Mouse (Mus musculus): ENCODE results near the gene Rbks. TPM values are rescaled to one million over a fixed set of nuclear protein-coding genes. Genes with fewer than 3 reads are reported as not detected.

The Rbks gene
- 22.9 and 33.9 TPM in 2 replicates for total RNA-seq (2014; fragmentation: Nextera tagmentation)
- total RNA-seq (2017) = 22.4 and 28.9 TPM in 2 replicates

DNA sequence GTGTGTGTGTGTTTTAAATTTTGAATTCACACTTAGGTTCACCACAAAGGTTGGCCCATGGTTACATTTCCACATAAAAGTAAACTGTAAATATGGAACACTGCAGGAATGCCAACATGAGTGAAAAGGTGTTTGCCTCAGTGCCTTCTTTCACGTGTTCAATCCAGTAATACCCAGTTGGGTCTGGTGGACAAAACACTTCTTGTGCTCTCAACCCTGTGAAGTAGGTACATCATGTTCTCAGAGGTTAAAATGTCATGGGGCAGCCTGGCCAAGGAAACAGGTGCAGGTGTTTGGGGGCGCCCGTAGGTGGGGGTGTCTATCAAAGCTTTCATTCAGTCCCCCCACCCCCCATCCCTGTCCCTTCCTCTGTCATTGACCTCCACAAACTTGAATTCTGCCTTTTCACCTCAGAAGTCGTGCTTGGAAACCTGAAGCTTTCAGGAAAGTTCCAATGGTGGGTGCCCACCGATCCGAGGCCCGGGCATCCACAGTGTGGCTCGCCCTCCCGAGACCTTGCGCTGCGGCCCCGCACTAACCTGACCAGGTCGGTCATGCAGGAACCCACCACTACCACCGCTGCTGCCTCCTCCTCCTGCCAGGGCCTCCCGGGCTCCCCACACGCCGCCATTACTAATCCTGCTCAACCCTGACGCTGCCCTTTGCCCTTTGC, at the start of gene Rbks:
Gene Rbks, minus strand, starts transcription at position 657 of the 673 bp plus-strand sequence.
- peak; percentile 60 for ATAC-seq (replicated peaks; ENCODE audit: poor library complexity, severe bottlenecking)

DNA sequence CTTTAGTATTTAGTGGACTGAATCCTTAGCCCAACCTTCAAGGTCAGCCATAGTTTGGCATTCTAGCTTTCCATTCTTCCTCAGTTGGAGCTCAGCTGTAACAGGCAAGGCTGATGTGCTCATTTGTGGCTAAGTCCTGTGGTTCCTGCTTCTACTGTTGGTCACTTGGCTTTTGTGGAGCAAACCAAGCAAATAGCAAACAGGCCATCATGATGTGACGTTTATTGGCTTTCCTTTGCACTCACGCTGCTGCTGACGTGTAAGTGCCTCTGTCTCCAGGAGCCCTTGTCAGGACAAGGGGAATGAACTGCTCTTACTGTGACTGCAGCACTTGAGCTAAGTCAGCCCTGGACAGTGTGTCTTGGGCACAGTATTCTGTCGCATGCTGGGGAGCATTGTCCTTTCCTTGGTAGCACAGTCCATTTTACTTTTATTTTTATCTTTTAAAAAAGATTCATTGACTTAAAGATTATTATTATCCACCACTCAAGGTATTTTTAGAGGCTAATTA, 45.1 kb upstream of the Rbks start:
- no peak for ATAC-seq (replicated peaks; ENCODE audit: poor library complexity, severe bottlenecking)

DNA sequence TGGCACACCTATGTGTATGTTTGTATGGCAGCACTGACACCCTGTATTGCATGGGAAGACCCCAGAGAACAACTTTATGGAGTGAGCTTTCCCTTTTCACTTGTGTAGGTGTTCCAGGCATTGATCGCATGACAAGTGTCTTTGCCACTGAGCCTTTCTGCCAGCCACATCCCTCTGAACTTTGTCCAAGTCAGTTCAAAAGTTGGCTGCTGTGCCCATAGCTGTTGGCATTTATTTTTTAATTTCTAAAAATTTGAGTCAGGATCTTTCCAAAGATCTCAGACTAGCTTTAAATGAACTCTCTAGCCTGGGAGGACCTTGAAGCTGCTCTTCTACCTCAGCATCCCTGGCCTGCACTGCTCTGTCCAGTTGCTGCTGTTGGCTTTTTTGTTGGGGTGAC, 44.5 kb upstream of the Rbks start:
- ATAC-seq (replicated peaks; ENCODE audit: poor library complexity, severe bottlenecking) = no peak

DNA sequence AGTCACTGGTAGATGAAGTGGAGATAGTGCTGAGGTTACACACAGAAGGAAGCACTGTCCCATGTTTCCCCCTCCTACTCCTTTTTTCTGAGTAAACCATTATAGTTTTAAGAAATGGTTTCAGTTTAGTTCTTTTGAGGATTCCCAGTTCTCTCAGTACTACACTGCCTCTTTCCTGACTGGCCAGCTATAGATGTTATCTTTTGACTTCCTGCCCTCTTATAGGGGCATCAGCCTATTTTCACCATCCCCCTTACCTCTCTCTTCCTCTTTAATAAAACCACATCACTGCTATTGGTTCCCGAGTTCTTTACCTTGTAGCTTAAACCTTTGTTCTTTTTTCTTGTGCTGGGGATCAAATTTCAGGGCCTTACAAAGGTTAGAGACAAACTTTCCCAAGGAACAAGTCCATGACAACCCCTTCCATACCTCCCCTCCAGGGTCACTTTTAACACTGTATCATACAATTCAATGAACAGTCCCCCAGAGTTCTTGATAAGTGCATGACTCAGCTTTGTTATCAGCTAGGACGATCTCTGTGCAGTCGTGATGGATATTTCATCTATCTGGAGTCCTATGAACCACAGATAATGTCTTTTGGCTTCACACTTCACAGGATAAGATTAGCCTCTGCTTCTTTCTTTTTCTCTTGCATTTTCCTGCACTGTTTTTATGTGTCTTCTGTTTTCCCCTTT, 35.4 kb upstream of the Rbks start:
- ATAC-seq (replicated peaks; ENCODE audit: poor library complexity, severe bottlenecking) = peak; percentile 52

DNA sequence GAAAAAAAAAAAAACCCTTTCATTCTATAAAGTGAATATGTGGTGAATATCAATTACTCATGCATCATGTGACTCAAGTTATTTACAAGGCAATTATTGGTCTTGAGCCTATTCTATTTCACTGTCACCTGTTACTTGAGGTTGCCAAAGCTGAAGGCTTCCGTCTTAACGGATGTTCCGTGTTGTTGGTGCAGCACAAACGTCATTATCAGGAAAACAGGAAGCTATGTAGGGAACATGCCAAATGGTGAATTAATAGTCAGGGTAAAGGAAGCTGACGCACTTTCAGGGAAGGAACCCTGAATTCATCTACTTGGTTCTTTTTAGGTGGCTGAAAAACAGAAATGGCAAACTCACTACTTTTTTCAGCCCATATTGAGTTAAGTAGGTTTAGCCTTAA, 30.0 kb upstream of the Rbks start:
- ATAC-seq (replicated peaks; ENCODE audit: poor library complexity, severe bottlenecking) = peak; percentile 82

DNA sequence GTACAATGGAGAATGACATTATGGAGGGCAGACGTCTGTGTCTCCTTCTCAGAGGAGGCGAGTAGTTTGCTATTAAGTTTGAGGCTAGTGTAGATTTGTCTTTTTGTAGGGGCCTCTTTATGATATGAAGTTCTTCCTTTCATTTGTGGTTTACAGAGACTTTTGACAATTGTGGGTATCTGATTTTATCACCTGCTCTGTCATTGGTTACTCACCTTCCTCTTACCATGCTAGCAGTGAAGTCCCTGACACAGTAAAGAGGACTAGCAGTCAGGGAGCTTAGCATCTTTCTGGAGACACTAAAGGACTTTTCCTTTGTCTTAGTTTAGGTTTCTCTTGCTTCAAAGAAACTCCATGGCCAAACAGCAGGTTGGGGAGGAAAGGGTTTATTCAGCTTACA, 28.5 kb upstream of the Rbks start:
- no peak for ATAC-seq (replicated peaks; ENCODE audit: poor library complexity, severe bottlenecking)

DNA sequence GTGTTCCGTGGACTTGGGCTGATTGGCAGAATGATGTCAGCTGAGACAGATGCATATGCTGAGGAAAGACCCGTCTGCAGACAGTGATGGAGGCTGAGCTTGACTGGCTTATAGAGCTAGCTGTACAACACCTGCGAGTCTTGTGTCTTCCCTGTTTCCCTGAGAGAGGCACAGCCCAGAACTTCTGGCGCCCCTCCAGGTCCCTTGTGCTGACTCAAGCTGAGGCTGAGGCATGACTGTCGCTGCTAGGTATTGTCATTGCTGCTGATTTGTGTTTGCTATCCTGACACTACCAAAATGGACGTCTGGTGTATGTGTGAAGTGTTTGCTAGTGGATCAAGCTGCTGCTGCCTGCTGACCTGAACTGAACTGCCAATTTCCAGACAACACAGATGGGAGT, 27.1 kb upstream of the Rbks start:
- no peak for ATAC-seq (replicated peaks; ENCODE audit: poor library complexity, severe bottlenecking)

DNA sequence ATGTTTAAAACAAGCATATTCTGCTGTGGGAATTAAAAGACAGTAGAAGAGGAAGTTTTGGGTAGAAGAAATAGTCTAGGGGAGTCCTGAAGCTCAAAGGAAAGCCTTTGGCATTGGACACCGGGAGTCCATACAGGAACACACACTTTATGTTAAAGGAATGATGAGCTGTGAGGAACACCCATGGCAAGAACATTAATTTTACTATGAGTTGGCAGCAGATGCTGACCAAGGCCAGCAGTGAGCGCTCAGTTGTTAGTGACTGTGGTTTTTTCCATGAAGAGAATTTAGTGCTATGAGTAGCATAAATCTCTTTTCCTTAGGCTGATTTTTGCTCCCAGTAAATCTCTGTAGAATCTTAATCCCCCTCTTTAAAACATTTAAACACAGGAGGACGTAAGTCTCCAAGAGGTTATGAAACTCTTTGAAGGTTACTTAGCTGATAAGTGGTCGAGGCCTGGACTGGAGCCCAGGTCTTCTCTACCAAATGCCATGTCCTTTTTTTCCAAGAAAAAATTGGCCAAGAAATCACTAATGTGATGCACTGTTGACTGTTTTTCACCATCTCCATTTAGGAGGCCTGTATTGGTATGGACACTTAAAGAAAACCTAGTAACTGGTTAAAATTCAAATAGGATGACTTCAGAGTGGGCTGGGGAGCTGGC, 18.2 kb upstream of the Rbks start:
- ATAC-seq (replicated peaks; ENCODE audit: poor library complexity, severe bottlenecking) = no peak

DNA sequence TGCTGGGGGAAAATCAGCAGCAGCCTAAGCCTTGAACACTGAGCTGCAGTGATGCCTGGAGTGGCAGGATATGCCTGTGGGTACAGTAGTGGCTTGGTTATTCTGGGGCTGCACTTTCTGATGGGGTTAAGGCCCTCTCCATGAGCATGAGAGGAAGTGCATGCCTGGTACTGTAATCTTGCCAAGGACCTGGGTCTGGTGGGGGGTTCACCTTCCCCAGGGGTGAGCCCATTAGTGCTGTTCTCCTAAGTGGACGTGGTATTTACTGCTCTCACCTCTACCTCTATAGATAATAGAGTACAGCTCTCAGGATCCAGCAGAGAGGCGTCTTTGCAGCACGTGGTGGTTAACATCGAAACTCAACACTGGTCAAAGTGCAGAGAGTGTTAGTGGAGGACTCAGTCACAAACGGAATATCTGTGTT, 16.4 kb upstream of the Rbks start:
- peak; percentile 33 for ATAC-seq (replicated peaks; ENCODE audit: poor library complexity, severe bottlenecking)

DNA sequence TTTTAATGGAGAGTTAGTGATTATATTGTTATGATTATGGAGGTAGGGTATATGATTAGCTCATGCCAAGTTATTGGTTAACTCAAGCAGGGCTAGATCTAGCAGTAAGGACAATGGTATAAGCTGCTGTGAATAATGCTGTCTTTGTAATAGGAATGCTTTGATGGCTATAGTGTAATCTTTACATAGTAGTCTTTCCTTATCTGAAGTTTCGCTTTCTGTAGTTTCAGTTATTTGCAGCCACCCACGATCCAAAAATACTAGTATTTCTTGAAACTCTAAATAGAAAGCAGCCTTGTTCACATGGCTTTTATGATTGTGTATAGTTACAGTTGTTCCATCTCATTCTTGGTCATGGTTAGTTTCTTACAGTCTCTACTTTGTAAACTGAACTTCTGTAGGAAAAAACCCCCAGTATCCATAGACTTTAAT, 15.9 kb upstream of the Rbks start:
- ATAC-seq (replicated peaks; ENCODE audit: poor library complexity, severe bottlenecking) = no peak

DNA sequence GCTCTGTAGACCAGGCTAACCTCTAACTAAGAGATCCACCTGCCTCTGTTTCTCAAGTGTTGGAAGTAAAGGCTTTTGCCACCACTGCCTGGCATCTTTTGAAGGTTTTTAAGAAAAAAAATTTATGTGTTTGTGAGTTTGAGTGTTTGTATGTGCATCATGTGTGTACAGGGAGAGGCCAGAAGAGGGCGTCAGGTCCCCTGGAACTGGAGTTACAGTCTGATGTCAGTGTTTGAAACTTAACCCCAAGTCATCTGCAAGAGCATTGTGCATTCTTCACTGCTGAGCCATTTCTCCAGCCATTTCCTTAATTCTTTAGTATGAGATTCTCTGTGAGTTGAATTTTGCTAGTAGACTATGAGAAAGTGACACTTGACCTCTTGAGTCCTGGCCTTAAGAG, 12.0 kb upstream of the Rbks start:
- no peak for ATAC-seq (replicated peaks; ENCODE audit: poor library complexity, severe bottlenecking)

DNA sequence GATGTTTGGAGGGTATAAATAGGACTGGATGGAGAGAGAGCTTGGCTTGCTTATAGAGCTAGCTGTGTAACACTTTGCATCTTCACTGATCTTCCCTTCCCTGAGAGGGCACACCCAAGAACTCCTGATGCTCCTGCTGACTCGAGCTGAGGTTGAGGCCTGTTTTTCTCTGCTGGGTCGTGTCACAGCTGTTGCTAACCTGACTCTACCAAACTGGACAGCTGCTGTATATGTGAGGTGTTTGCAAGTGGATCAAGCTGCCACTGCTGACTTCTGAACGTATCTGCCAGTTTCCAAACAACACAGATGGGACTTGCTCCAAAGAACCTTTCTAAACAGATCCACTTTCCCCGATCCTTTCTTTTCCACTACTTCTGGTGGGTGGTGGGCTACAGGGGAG, 9.4 kb upstream of the Rbks start:
- no peak for ATAC-seq (replicated peaks; ENCODE audit: poor library complexity, severe bottlenecking)

DNA sequence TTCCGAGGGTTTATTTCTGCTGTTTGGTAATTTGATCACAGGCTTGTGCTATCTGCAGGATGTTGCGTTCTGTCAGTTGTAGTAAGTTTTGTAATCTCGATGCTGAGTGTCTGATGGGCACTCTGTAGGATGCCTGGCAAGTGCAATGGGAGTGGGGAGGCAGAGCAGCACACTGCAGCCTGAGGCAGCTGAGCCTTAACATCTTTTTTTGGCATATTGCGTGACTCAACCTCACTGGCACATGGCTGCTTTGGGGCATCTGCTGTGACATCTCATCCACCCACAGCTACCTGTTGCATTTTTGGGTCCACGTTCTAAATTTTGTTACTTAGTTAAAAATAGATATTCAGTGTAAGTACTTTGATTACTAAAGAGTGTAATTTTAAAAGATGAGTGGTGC, 7.5 kb upstream of the Rbks start:
- peak; percentile 44; the same call in 1 of the 2 replicates for ATAC-seq (replicated peaks; ENCODE audit: poor library complexity, severe bottlenecking)

DNA sequence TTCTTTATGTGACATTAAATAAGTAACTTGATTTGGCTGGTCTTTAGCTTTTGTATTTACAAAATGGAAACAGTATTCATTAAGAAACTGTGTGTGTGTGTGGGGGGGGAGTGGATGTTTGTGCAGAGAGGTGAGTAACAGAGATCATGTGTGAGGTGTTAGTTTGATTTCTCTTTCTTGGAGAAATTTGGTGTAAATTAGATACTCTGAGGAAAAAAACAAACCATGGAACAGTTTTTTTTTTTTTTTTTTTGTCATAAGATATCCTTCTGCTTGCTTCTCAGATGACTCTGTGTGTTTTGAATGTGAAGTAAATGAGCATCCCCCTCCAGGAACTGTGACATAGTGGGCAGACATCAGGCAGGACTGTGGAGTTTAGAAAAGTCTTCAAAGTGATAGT, 2.0 kb upstream of the Rbks start:
- no peak for ATAC-seq (replicated peaks; ENCODE audit: poor library complexity, severe bottlenecking)

DNA sequence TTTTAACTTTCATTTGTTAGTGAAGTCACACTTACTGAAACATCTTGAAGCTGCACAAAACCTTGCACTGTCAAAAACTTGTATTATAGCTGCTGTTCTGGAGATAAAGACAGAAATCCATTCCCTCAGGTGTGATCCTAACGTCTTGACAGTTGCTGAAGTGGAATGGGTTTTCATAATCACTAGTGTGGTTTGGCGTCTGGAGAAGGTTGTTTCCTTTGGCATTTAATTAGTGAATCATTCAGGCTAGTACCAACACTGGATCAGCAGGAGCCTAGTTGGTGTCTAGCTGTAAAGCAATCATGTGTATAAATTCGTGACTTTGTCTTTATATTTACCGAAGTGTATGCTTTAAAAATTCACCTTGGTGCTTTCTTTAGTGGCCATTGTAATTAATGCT, 1.5 kb upstream of the Rbks start:
- ATAC-seq (replicated peaks; ENCODE audit: poor library complexity, severe bottlenecking) = no peak

DNA sequence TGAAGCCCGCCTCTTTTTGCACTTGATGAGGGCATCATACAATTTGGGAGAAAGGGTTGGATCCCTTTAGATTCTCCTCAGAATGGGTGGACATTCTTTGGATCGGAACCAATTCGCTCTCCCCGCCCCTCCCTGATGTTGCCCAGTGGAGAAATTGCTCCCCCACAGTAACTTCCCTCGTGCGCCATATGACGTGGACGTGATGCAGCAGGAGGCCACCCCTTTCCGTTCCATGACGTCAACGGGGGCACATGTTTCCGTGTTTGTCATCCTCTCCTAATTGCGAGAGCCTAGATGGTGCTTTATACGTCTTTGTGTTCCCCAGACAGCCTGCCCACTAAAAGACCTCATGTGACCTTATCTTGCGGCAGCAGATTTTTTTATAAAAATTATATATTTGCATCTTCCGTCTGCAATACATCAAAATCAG, 885 bp upstream of the Rbks start:
- ATAC-seq (replicated peaks; ENCODE audit: poor library complexity, severe bottlenecking) = peak; percentile 91

DNA sequence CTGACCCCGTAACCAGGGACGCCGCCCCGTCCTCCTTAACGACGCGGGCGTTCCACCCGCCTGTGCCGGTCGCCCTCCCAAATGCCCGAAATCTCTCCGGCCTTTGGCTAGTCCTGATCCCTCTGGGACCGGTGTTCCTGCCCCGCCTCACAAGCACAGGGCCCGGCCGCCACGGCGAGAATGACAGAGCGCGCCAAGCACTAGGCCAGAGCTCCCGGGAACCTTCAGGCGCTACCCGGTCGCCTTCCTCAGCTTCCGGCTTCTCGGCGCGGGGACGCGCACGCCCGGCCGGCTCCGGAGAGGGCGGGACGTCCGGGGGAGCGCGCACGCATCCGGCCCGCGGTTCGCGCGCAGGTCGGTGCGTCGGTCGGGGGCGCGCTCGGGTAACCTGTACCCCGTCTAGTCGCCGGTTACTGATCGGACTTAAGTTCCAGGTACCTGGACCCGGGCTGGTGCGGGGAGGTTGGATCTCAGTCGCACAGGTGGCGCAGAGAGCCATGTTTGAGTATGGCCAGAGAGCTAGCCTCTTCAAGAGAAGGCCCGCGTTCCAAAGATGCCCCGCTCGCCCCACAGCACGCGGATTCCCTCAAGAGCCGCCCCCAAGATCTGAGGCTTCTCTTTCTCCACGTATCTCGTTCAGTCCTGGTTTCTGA, 343 bp upstream of the Rbks start, which contains the start of gene Babam2:
Gene Babam2, plus strand, starts transcription at position 41 of the 653 bp plus-strand sequence.
- ATAC-seq (replicated peaks; ENCODE audit: poor library complexity, severe bottlenecking) = peak; percentile 69

DNA sequence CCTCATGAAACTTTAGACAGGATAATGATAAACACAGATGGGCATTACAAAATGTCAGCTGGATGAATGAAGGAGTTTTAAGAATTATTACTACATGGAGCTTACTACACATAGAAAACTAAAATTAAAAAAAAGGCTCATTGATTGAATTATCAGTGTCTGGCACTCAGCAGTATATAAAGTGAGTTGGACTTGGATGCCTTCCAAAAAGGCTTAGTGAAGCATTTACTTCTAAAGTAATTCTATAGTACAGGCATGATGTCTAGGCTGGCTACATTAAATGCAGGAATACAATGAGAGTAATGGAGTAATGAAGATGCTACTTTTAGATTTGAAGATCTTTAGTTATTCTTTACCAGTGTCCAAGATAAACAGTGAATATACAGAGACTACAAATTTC, 4.2 kb downstream of the Rbks start:
- ATAC-seq (replicated peaks; ENCODE audit: poor library complexity, severe bottlenecking) = no peak

DNA sequence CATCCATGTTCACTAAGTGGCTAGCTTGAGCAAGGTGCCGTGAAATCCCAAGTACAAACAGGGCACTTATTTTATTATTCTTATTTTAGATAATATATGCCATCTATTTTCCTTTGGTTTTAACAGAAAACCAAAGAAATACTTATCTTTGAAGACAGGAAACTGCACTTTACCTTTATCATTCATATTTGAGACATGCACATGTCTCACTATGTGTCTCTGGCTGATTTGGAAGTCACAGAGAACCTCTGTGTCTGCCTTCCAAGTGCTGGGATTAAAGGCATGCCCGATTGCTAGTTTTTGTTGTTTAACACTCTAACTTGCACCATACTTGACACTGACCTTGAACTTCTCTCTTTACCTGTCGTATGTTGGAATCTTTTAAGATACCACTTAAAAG, 9.5 kb downstream of the Rbks start:
- no peak for ATAC-seq (replicated peaks; ENCODE audit: poor library complexity, severe bottlenecking)

DNA sequence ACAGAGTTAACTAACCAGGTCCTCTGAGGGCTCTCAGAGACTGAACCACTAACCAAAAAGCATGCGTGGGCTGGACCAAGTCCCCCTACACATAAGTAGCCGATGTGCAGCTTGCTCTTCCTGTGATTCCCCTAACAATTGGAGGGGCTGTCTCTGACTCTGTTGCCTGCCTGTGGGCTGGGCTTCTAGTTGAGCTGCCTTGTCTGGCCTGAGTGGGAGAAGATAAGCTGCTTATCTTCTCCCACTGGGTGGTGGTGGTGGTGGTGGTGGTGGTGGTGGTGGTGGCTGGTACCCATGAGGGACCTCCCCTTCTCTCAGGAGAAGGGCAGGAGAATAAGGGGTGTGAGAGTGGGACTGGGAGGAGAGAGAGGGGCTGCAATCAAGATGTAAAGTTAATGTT, 11.4 kb downstream of the Rbks start:
- ATAC-seq (replicated peaks; ENCODE audit: poor library complexity, severe bottlenecking) = no peak

DNA sequence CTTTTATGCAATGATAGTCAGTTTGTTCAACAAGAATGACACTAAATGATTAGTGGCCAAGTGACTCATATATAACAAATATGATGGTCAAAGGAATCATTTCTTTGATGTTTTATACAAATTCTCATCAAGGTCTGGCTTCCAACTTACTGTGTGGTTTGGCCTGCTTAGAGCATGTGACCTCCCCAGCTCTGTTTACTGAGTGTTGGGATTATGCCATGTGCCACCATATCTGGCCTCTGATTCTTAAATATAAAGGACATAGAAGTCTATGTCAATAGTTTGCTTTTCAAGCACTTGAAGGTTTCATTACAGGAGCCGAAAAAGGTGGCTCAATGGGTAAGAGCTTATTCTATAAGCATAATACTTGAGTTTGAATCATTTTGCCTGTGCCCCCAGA, 15.1 kb downstream of the Rbks start:
- ATAC-seq (replicated peaks; ENCODE audit: poor library complexity, severe bottlenecking) = no peak

Data from granulocyte monocyte progenitor cell, adult 5-6 weeks (primary cell).